Mouse (Mus musculus) thymus, postnatal 36 days (tissue): ENCODE data around the gene Spata46.

Source experiments
- DNase-seq, 2 experiments: peaks; one replicate each; pipeline ENCODE4 v3.0.0; 2022; ENCODE audit warnings: mixed read lengths in 2 of 2

The Spata46 gene

DNA sequence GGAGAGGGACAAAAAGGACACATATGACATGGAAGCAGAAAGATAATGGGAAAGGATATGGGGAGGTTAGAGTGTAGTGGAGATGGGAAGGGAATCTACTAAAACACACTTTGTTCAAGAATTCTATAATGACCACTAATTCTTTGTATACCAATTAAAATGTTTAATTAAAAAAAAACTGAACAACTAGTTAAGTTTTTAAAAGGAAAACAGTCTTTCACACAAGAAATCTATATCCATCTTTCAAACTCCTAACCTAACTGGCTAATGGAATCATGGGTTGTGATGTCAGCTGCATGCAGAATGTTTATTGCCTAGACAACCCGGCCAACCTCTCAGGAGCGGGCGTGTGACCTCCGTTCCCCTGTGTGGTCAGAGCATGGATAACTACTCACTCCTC, at the start of gene Spata46:
Spata46 (plus strand) TSS at position 301 of the 400 bp plus-strand sequence.
- no peak for DNase-seq

DNA sequence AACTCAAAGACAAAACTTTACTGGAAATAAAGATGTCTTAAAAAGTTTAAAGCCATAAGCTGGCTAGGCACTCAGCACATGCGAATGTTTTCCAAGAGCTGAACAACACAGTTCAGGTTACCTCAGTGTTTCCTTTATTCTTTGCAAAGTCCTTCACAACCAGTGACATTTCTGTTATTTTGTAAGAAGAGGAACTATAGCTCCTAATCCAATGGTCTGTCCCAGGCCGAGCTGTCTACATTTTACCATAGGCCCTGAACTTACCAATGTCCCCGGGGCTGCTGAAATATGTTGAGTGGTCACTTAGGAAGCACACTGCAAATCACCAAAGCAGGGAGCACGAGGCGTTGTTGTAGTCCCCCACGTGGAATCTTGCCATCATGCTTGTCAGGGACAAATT, 38.3 kb upstream of the Spata46 start:
- DNase-seq = no peak

DNA sequence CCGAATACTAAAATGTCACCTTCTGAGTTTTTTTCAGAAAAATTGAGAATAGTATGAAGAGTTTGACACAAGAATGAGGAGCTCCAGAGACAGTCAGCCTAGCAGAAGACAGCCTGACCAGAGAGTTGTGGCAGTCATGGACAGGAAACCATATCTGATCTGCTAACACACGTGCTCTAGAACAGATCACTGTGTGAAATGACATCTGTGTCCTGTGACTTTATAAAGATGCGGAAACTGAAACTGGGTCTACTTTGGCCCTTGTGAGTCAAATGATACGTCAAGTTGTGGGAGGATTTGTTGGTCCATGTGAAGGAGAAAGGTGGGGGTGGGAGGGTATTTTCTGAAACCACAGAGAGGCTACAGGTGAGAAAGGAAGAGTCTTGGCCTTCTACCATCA, 37.9 kb upstream of the Spata46 start:
- no peak for DNase-seq

DNA sequence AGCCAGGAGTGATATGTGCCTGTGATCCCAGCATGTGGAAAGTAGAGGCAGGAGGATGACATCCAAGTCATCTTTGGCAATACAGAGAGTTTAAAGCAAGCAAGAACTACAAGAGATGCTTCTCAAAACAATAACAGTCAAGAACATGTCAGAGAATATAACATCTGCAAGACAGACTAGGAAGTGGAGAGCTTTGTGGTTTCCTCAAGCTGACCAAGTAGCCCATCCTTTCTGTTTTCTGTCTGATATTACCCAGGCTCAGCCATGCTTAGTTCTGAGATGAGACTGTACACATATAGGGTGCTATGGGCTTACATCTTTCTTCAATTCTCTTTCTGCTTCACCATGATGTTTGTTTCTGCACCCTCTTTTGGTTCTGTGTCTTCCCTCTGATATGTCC, 35.4 kb upstream of the Spata46 start:
- DNase-seq = no peak

DNA sequence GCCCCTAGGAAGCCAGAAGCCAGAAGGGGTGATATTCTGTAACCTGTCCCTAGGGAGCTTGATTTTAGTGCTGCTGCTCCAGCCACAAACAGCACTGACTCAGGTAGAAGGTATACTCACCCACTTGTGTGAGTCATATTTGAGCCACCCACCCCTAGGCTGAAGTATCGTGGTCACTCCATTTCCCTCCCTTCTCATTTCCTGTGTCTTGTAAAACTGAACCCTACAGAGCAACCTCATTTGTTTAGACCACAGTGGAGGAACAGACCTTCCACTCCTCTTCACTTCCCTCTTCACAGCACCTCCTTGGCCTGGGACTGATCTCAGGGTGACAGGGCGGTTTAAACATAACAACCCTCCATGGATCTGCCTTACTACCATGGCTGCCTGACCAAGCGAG, 31.6 kb upstream of the Spata46 start, which contains the start of gene Sh2d1b1:
Sh2d1b1 (plus strand) TSS at position 305 of the 400 bp plus-strand sequence.
- no peak for DNase-seq

DNA sequence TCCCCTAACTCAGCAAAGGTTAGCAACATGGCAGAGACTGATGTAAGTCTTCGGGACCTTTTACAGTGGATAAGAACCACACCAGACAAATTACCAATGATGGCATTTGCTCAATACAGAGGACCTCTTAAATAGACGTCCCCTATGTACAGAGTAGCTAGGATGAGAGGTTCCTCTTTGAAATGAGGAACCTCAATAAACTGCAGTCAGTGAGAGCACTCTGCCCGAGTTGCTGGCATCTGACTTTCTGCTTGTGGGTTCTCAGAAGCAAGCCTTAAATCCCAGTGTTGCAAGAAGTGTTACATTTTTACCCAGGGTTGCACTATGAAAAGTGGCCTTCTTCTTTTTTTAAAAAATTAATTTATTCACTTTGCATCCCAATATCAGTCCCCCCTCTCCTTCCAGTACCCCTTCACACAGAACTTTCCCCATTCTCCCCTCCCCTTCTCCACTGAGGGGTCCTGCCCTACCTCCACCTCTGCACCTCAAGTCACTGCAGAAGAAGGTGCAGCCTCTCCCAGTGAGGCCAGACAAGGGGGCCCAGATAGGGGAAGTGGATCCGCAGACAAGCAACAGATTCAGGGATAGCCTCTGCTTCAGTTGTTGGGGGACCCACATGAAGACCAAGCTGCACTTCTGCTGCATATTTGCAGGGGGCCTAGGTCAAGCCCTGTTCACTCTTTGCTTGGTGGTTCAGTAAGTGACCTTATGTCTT, 26.0 kb upstream of the Spata46 start:
- no peak for DNase-seq

DNA sequence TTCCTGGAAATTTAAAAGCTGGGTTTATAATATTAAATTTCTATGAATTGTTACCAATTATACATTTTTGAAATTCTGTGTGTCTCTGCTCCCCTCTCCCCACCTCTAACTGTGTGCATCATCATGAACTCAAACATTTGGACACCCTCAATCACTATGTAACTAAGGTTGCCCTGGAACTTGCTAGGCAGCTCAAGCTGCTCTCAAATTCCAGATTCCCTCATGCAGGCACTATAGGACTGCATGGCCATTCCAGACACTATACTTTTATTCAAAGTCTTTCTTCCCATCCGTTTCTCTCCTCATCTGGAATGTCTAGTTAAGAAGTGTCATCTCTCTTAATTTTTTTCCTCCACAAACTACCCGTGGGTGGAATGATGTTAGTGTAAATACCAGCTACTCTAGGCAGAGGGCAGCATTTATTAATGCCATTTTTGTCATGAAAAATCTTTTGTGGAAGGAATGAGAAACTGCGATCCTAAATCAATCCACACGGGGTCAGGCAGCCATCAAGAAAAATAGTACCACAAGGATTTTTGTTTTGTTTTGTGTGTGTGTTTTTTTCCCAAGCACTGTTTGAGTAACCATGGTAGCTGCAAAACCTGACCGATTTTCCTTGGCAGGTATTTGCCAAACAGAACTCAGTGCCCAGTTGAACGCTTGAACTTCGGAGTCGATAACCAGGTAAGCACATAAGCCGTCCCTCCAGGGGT, 16.2 kb upstream of the Spata46 start:
- DNase-seq = no peak

DNA sequence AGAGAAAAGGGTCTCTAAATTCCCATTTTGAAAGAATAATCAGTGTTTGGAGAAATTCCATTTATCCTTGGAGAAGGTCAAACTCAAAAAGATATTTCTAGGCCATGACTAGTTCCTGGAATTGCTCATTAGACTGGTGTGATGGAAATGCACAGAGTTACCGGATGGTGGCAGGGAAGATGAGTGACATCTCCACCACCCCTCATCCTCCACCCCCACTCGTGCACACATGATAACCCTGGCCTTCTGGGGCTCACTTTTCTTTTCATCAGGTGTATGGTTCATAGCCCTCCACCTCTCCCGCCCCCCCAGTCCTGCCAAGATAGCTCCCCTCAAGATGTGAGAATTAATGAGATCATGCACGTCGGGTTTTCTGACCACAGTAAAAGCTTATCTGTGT, 15.3 kb upstream of the Spata46 start:
- no peak for DNase-seq

DNA sequence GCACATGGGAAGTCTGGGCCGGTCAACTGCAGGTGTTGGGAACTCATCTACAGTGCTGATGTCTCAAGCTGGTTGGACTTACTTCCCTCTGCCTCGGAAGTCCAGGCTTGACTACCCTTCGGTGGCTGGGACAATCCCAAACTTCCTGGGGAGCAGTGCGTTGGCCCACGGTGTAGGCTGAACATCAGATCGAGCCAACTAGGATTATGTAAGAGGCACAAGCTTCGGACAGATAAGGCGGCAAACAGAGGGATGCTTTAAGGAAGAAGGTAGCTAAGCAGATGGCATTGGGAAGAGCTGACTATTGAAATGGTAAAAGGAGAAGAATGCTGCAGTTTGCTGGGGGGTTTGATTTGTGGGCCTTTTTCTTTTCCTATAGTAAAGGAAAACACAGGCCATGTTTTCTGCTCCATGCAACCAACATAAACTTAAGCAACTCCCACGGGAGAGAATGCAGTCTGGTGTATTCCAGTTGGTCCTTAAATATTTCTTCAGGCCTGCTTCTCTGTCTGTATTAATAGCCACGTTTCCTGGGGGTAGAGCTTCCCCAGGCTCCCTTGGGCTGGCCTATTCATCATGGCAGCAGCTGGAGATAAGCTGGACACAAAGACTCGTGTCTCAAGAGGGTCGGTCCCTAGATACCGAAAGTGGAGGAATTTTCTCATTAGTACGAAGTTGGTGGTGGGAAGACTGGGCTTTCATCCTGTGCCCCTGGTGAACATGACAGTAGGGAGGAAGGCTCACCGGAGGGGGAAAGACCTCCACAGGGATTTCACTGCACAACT, 13.6 kb upstream of the Spata46 start:
- DNase-seq = no peak

DNA sequence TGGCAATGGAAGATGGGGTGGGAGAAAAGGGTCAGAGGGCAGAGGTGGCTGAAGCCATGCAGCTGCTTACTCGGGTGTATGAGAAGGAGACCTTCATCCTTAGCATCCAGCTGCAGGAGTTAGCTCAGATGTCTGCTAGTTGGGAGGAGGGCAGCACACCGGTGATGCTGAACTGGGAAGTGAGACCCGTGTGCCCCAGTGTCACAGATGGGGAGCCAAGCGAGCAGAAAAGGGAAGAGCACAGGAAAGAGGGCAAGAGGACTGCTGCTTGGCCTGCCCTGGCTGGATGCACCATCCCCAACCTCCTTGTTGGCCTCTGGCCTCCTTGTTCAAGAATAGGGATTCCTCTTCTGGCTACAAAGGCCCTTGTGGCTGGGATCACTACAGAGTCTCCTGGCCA, 9.1 kb upstream of the Spata46 start:
- no peak for DNase-seq

DNA sequence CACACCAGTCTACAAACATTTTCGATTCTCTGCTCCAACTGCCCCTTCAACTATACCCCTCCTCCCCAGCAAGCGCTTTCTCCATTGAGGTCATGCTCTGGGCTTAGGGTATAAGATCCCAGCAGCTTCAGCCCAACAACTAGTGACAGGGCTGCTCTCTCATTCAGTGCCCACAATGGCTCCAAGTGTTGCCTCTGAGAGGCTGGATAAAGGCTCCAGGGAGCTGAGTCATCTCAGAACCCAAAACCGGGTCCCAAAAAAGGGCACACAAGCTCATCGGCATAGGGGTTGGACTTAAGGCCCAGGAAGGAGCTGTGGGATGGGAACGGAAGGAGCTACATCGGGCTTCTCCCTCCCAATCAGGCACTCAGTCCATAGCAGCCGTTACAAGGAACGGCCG, 6.9 kb upstream of the Spata46 start:
- DNase-seq = no peak

DNA sequence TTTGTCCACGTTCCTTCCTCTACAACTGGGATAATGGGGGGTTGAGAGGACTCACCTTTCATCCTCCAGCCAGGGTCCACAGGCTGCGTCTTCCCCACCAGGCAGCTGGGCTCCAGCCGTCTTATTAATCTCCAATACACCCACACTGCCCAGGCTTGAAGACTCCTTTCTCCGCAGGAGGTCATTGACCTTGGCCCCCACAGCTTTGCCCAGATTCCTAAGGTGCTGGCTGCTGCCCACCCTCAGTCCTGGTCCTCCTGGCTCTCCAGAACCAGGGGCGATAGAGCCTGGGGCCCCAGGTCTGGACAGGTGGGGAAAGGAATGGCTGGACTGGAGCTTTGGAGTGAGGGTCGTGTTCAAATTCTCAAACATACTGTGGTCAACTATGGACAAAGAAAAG, 6.1 kb upstream of the Spata46 start:
- no peak for DNase-seq

DNA sequence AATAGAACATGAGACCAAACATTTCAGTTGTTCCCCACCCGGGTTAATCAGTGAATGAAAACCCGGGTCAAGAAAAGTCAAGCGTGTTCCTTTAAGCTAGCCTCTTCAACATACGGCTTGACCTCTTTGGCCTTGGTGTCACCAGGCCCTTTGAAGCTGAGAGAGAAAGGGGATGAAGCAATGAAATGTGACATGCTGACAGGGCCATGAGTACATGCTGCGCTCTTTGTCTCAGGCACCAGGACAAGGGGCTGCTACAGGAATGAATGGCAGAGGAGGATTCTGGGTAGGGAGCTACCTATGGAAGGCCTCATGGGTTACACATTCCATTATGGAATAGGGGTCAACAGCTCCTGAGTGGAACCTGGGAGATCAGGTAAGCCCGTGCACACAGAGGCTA, 5.5 kb upstream of the Spata46 start:
- no peak for DNase-seq

DNA sequence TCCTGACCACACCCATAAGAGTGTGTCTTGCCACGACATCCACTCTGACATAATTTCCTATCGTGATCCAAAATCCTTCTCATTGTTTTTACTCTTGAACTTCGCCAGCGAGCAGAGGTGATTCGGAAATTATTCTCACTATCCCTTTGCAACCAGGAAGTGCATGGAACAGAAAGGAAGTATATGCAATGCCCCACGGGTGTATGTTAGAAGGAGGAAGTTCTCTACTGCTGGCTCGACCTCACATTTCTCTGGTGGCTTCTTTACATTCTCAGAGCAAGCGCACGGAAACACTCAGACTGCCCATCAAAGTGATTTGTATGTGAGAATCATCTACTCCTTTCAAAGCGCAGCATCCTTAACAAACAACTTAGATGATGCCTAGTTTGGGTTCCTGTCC, 3.6 kb upstream of the Spata46 start:
- DNase-seq = no peak

DNA sequence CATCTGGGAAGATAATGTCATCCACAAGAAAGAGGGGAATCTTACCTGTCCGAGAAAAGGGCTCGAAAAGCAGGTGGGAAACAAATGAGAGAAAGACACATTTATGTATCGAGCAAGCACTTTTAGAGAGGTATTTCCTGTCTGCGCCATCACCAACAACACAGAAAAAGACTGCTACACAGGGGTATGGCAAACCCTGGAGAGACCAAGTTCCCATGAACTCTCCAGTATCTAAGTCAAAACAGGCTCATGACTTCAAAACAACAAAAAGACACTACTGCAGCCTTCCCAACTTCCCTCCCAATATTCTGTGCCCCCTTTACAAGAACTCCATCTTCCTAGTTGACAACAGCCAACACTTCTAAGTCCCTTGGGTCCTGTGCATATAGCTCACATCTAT, 2.4 kb upstream of the Spata46 start, which contains the start of gene Gm7694:
Gm7694 (minus strand) TSS at position 101 of the 400 bp plus-strand sequence.
- DNase-seq = no peak

DNA sequence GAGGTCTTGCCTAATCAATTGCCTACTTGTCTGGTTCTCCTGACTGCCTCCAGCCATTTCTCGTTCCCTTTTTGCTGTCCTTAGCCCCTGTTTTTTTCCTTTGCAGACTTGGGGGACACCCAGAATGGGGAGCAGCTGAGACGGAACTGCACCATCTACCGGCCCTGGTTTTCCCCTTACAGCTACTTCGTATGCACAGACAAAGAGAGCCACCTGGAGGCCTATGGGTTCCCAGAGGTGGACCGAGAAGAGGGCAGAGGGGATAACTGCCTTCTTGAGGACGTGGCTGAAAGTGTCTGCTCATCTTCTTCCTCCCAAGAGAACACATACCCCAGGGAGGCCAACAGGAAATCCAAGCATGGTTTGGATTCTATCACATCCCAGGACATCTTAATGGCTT, 2.8 kb downstream of the Spata46 start:
- no peak for DNase-seq

DNA sequence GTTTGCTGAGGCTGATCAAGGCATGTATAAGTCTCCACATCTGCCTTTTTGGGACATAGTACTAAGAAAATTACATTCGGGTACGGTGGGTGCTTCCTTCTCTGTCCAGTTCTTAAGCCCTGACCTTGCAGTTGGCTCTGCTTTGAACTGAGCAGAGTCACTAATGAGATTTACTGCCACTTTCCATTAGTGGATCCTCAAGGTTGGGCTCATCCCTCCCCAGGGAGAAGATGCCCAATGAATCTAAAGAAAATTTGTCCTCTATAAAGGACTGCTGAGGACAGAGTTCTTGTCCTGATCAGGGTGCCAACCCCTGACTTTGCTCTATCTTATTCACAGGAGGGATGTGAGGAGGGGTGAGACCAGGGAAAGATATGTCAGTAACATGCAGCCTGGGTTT, 13.4 kb downstream of the Spata46 start:
- no peak for DNase-seq

DNA sequence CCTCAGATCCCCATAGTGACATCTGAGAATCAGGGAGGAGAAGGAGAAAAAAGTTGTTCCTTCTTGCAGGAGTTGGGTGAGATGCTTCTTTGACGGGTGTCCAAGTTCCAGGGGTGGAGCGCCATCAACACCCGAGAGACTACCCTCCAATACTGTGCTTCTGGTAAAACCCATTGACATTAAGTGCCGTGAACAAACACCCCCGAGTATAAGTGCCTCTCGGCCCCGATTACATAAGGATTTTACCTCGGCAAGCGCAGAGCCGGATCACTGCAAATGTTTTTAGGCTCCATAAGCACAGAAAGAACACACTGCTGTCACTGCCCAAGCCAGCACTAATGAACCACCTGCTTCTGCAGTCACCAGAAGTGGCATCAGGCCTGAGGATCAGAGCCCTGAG, 14.4 kb downstream of the Spata46 start:
- DNase-seq = no peak

DNA sequence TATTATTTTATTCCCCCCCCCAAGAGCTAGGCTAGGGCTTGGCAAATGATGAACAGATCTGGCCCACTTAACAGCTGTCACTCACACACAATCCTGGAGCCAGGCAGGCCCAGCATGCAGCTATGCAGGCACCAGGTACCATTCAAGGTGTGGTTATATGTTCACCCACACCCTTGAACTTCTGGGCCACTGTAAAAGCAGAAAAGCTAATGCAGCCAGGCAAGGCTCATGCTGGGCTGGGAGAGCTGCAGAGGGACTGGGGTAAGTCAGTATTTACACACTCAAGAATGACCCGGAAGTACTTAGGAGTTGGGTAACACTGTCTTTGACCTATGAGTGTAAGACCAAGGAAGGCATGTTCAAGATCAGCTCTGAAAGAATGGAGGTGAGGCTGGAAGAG, 15.7 kb downstream of the Spata46 start:
- no peak for DNase-seq

DNA sequence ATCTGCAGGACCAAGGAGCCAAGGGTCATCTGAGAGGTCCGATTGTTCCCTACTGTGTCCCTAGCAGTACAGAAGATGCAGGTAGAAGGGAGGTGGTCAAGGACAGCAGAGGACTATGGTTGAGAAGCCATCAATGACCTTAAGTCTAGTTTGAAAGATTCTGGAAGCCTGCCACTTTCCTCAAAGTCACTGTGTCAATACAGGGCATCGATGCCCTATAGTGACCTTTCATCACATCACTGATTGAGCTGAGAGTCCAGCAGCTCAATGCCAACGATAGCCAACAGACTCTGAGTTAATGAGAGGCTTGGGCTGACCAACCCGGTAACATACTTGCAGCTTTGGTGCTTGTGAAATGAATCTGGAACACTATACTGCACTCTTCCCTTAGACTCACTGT, 16.7 kb downstream of the Spata46 start:
- no peak for DNase-seq

DNA sequence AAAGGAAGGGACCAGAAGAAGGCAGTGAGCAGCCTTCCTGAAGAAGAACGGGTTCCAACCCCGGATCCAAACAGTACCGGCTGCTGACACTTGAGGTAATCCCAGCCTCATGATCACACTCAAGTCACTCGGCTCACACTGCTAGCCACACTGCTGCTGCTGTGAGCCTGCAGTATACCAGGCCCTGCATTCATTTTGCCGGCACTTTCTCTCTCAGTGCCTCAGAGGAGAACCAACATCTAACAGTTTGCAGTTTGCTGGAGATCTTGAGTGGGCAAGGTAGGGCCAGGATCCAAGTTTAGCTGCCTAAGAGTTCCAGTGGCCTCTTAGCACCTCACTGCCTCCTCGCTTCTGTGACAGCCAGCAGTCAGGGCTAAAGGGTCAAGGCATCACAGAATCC, 23.3 kb downstream of the Spata46 start:
- no peak for DNase-seq

DNA sequence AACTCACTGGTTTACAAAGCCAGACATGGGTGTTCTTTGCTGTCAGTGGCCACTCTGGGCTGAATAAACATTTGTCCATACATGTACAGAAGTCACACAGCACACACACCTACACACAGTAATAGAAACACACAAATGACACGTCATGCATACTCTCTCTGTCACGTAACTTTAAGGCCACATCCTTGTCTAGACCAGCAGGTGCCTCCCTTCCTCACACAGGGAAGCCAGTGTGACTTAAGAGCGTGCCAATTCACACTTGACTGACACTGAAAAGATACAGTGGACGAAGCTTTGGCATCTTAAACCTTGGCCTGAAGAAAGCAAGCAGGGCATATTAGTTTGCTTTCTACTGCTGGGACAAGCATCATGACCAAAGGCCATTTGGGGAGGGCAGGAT, 24.2 kb downstream of the Spata46 start:
- no peak for DNase-seq

DNA sequence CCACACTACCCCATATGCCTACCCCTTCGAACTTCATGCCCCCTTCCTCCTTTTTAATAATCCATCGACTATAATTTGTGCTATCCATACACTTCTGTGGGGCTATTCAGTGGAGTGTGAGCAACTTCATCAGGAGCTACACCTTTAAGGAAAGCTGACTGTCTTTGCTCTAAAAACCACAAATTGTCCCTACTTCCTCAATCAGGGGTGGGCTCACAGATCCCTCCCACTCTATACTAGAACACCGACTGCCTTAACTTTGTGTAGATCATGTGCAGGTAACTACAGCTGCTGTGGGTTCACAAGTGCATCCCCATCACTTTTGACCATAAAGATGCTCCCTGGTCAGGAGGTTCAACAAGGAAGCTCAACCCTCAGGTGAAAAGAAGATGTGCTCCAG, 31.3 kb downstream of the Spata46 start:
- no peak for DNase-seq

DNA sequence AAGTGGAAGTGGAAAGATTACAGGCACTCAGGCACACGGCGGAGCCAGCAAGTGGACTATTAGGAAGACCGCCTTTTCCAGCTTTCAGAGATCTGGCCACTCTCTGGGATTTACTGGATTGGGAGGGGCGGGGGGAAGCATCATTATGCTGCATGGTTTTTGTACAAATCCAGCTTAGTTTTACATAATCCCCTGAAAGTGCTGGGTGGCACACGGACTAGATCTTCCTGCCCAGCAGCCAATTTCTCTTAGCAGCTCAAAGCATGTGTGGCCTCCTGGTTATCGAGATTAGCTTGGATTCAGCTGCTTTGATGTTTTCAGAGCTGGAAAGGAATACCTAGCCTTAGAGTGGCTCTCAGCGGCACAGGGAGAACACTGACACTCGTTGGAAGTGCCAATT, 34.5 kb downstream of the Spata46 start:
- no peak for DNase-seq
